ENCODE assay signal across 8 mouse cellular contexts in the genomic region with DNA sequence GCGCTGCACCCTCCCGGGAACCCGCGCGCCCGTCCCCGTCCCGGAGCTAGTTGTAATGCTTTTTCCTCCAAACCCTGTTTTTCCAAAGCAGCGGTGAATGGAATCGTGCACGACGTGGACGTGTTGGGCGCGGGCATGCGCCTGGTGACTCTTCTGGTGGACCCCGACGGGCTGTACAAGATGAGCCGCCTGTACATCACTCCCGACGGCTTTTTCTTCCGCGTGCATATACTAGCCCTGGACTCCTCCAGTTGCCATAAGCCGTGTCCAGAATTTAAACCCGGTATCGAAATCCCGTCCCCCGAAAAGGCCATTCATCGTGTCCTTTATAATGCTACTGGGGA. TPM values are rescaled to one million over a fixed set of nuclear protein-coding genes. Genes with fewer than 3 reads are reported as not detected.
DNase-seq lines count a peak whose midpoint lies in the region; ATAC-seq and TF ChIP-seq lines count a peak whose summit lies in the region.

No protein-coding gene starts in this region.

- H3K4me1 ChIP-seq in heart, embryonic 10.5 days, result peaks cover 49% of the 10 kb centered on the region
- H3K4me1 ChIP-seq in E14TG2a.4 (replicated peaks; ENCODE audit: low read depth, low read length), result peaks cover 86% of the 10 kb centered on the region
- H3K4me1 ChIP-seq in hindbrain, embryonic 11.5 days (replicated peaks; ENCODE audit: control insufficient read depth, insufficient read depth, low read length), result peaks cover 7% of the 10 kb centered on the region; the same call in 1 of the 2 replicates
- H3K4me1 ChIP-seq in megakaryocyte, embryonic 14.5 days, result peaks cover 46% of the 10 kb centered on the region

- ATAC-seq in hindbrain, embryonic 11.5 days (ENCODE audit: low FRiP score), result peak; percentile 69
- no peak for ATAC-seq in activated CD4-positive, CD25-positive, alpha-beta regulatory T cell, adult 4 months

- H3K36me3 ChIP-seq in heart, embryonic 10.5 days, result no peaks in the 10 kb centered on the region
- peaks cover 7% of the 10 kb centered on the region; the same call in 1 of the 2 replicates for H3K36me3 ChIP-seq in E14TG2a.4 (ENCODE audit: insufficient read depth, low read length)
- H3K36me3 ChIP-seq in hindbrain, embryonic 11.5 days (ENCODE audit: control insufficient read depth, insufficient read depth, low read length), result no peaks in the 10 kb centered on the region
- peaks cover 2% of the 10 kb centered on the region for H3K36me3 ChIP-seq in megakaryocyte, embryonic 14.5 days (replicated peaks; ENCODE audit: low read length)

- no peaks in the 10 kb centered on the region for H3K9me3 ChIP-seq in heart, embryonic 10.5 days
- H3K9me3 ChIP-seq in E14TG2a.4 (ENCODE audit: low read length), result no peaks in the 10 kb centered on the region
- H3K9me3 ChIP-seq in hindbrain, embryonic 11.5 days (ENCODE audit: control insufficient read depth, low read length), result no peaks in the 10 kb centered on the region
- H3K9me3 ChIP-seq in megakaryocyte, embryonic 14.5 days, result no peaks in the 10 kb centered on the region

- peaks cover 24% of the 10 kb centered on the region for H3K27me3 ChIP-seq in heart, embryonic 10.5 days (ENCODE audit: insufficient read depth, poor library complexity, severe bottlenecking)
- H3K27me3 ChIP-seq in E14TG2a.4 (ENCODE audit: insufficient read depth, low read length), result peaks cover 26% of the 10 kb centered on the region
- H3K27me3 ChIP-seq in hindbrain, embryonic 11.5 days (ENCODE audit: control insufficient read depth, insufficient read depth, low read length), result no peaks in the 10 kb centered on the region
- peaks cover 18% of the 10 kb centered on the region for H3K27me3 ChIP-seq in megakaryocyte, embryonic 14.5 days (replicated peaks)

- H3K4me2 ChIP-seq in hindbrain, embryonic 11.5 days (replicated peaks; ENCODE audit: low read depth, low read length), result peak overlapping the region; percentile 72

- no peak for TF ChIP-seq CTCF in E14TG2a.4 (conservative IDR thresholded peaks at IDR 0.05; ENCODE audit: low read length)

- H3K27ac ChIP-seq in heart, embryonic 10.5 days, result peak overlapping the region; percentile 92
- H3K27ac ChIP-seq in hindbrain, embryonic 11.5 days (ENCODE audit: low read depth, low read length), result peak overlapping the region; percentile 73

- peak overlapping the region; percentile 70 for H3K9ac ChIP-seq in hindbrain, embryonic 11.5 days (ENCODE audit: low read depth, low read length)

- 6% methylated on average over 29 of the region's 29 CpGs for WGBS in heart, embryonic 10.5 days
- WGBS in hindbrain, embryonic 11.5 days, result 5% methylated on average over 29 of the region's 29 CpGs

- H3K4me3 ChIP-seq in heart, embryonic 10.5 days, result peak overlapping the region; percentile 77
- peak overlapping the region; percentile 84 for H3K4me3 ChIP-seq in E14TG2a.4 (replicated peaks; ENCODE audit: low read length)
- H3K4me3 ChIP-seq in hindbrain, embryonic 11.5 days (ENCODE audit: low read depth, low read length), result peak overlapping the region; percentile 60
- H3K4me3 ChIP-seq in megakaryocyte, embryonic 14.5 days (replicated peaks), result peak overlapping the region; percentile 97

- DNase-seq in heart, embryonic 10.5 days (ENCODE audit: low spot score), result no peak
- DNase-seq in heart, adult 18-20 months, result no peak
- DNase-seq in hindbrain, embryonic 11.5 days (ENCODE audit: low spot score), result no peak
- no peak for DNase-seq in right cerebral cortex, postnatal 10 days (ENCODE audit: low spot score in 2 of 2)
- DNase-seq in layer of hippocampus, postnatal 36 days, result no peak

RNA-seq across cellular contexts. Expression of gene 1810010H24Rik, which starts 2.8 kb away (rescaled TPM):
- polyA plus RNA-seq in heart, embryonic 10.5 days (2016; fragmentation: Nextera tagmentation; extraction: Ambion mirVana), result 1.7 and 2.0 TPM in 2 replicates
- 1 to 10 TPM; 1.4 to 3.7 TPM for total RNA-seq in heart, adult 18-20 months (2021)
- 2.7 and 3.3 TPM in 2 replicates for polyA plus RNA-seq in hindbrain, embryonic 11.5 days (2014; fragmentation: Nextera tagmentation; extraction: Ambion mirVana)
- polyA plus RNA-seq in megakaryocyte, embryonic 14.5 days (2012; ENCODE audit: insufficient read depth, low replicate concordance), result 1.0 and 1.7 TPM in 2 replicates
- 1 to 10 TPM in 1 of 2 experiments, under 1 TPM in 1; 0.46 to 1.5 TPM for polyA plus RNA-seq in activated CD4-positive, CD25-positive, alpha-beta regulatory T cell, adult 4 months (2017; shearing (Covaris generic))
- 1 to 10 TPM; 2.6 to 3.4 TPM for total RNA-seq in layer of hippocampus, postnatal 36 days (2021)

RNA-seq across cellular contexts. Expression of gene Kpna2, which starts 28.9 kb away (rescaled TPM):
- polyA plus RNA-seq in heart, embryonic 10.5 days (2016; fragmentation: Nextera tagmentation; extraction: Ambion mirVana), result 431 and 488 TPM in 2 replicates
- total RNA-seq in heart, adult 18-20 months (2021), result 10 to 100 TPM; 70.1 to 72.1 TPM
- 581 and 643 TPM in 2 replicates for polyA plus RNA-seq in hindbrain, embryonic 11.5 days (2014; fragmentation: Nextera tagmentation; extraction: Ambion mirVana)
- polyA plus RNA-seq in megakaryocyte, embryonic 14.5 days (2012; ENCODE audit: insufficient read depth, low replicate concordance), result 20.9 TPM in 1 of 2 replicates, not detected in the other
- 100 to 1,000 TPM; 202 to 218 TPM for polyA plus RNA-seq in activated CD4-positive, CD25-positive, alpha-beta regulatory T cell, adult 4 months (2017; shearing (Covaris generic))
- 10 to 100 TPM; 21.5 to 25.2 TPM for total RNA-seq in layer of hippocampus, postnatal 36 days (2021)
